Mouse (Mus musculus) CH12.LX (cell line): ENCODE measurements at regions not wholly inside any gene's neighbourhood (a gene's known extent, or its start where the extent isn't known, plus 50 kb on each side); places are given as distances from the start of the nearest gene placed in this dataset.

ENCODE experiments used
- DNase-seq: peaks from one replicate; pipeline ENCODE4 v3.0.0-alpha.2; 2013; ENCODE audit errors: extremely low read depth
- H3K27ac ChIP-seq: 2 replicates; pipeline ENCODE4 v1.5.1; 2012; ENCODE audit warnings: low read depth, mild to moderate bottlenecking, control low read depth, moderate library complexity; ENCODE audit not compliant: insufficient read depth
- H3K27me3 ChIP-seq: replicated peaks from 2 replicates; pipeline ENCODE3; 2012; ENCODE audit warnings: inconsistent platforms
- H3K36me3 ChIP-seq, 2 experiments: replicated peaks in 1 of 2; 2 replicates each; pipeline versions ENCODE3 to v1.6.1; 2012; ENCODE audit warnings: inconsistent platforms in 1 of 2, low read length in 1 of 2, mild to moderate bottlenecking in 1 of 2, mixed read lengths in 1 of 2, moderate library complexity in 1 of 2; ENCODE audit not compliant: control insufficient read depth in 1 of 2, insufficient read depth in 1 of 2
- H3K4me1 ChIP-seq, 2 experiments: 2 replicates each; pipeline ENCODE4 v1.6.1; 2012; ENCODE audit warnings: inconsistent platforms in 1 of 2, moderate library complexity in 1 of 2; ENCODE audit not compliant: insufficient read depth in 2 of 2, control insufficient read depth in 1 of 2
- H3K4me2 ChIP-seq: 2 replicates; pipeline ENCODE4 v1.6.1; 2012; ENCODE audit warnings: low read depth, mild to moderate bottlenecking, control low read depth; ENCODE audit not compliant: poor library complexity, insufficient read depth, severe bottlenecking
- H3K4me3 ChIP-seq, 3 experiments: fragments of 150-350 bp in 1 of 3; sonication (generic) in 1 of 3; replicated peaks in 1 of 3; 2 replicates each; pipeline versions ENCODE3 to v1.5.1; 2011 to 2012; ENCODE audit warnings: low read depth in 2 of 3, low read length in 2 of 3, mild to moderate bottlenecking in 2 of 3, moderate library complexity in 2 of 3, control low read depth in 1 of 3, improper control_type of control experiment in 1 of 3, inconsistent platforms in 1 of 3, mixed read lengths in 1 of 3; ENCODE audit not compliant: poor library complexity in 1 of 3
- H3K79me2 ChIP-seq: replicated peaks from 2 replicates; pipeline ENCODE4 v1.6.1; 2012; ENCODE audit warnings: mild to moderate bottlenecking, moderate library complexity; ENCODE audit not compliant: control insufficient read depth, poor library complexity, insufficient read depth, severe bottlenecking; ENCODE audit errors: extremely low read depth
- H3K9ac ChIP-seq: 2 replicates; pipeline ENCODE4 v1.6.1; 2012; ENCODE audit warnings: low read depth, mild to moderate bottlenecking, control low read depth, moderate library complexity; ENCODE audit not compliant: insufficient read depth
- H3K9me3 ChIP-seq: replicated peaks from 2 replicates; pipeline ENCODE3; 2012; ENCODE audit warnings: low read length, inconsistent platforms, mixed read lengths
- CHD2 ChIP-seq: IDR thresholded peaks from 2 replicates; pipeline ENCODE4 v1.6.1; 2011; ENCODE audit warnings: low read length, improper control_type of control experiment
- E2F4 ChIP-seq: IDR thresholded peaks from 2 replicates; pipeline ENCODE4 v1.6.1; 2011; ENCODE audit warnings: low read depth, low read length, improper control_type of control experiment; ENCODE audit not compliant: insufficient replicate concordance
- ELF1 ChIP-seq: IDR thresholded peaks from 2 replicates; pipeline ENCODE4 v1.6.1; 2014; ENCODE audit warnings: low read depth, mild to moderate bottlenecking, inconsistent platforms, low read length, improper control_type of control experiment
- GABPA ChIP-seq: IDR thresholded peaks from 2 replicates; pipeline ENCODE4 v1.6.1; 2012; ENCODE audit warnings: low read depth, low read length, improper control_type of control experiment, inconsistent platforms; ENCODE audit not compliant: insufficient replicate concordance
- JUN ChIP-seq: IDR thresholded peaks from 2 replicates; pipeline ENCODE4 v1.6.1; 2011; ENCODE audit warnings: low read depth, mild to moderate bottlenecking, low read length, improper control_type of control experiment, moderate library complexity; ENCODE audit not compliant: insufficient read depth
- KAT2A ChIP-seq: IDR thresholded peaks from 2 replicates; pipeline ENCODE4 v1.6.1; 2012; ENCODE audit warnings: low read length, improper control_type of control experiment, inconsistent platforms; ENCODE audit not compliant: insufficient replicate concordance
- PAX5 ChIP-seq: IDR thresholded peaks from 2 replicates; pipeline ENCODE4 v1.6.1; 2012; ENCODE audit warnings: low read length, inconsistent platforms, mixed read lengths
- POLR2A ChIP-seq: IDR thresholded peaks from 2 replicates; pipeline ENCODE4 v1.6.1; 2011; ENCODE audit warnings: low read depth, mild to moderate bottlenecking, improper control_type of control experiment, low read length
- POLR2AphosphoS2 ChIP-seq: IDR thresholded peaks from 2 replicates; pipeline ENCODE4 v1.6.1; 2011; ENCODE audit warnings: low read depth, low read length, improper control_type of control experiment
- RCOR1 ChIP-seq: conservative IDR thresholded peaks from 2 replicates; pipeline ENCODE4 v1.6.1; 2012; ENCODE audit warnings: low read depth, mild to moderate bottlenecking, inconsistent platforms, low read length, improper control_type of control experiment
- SIN3A ChIP-seq: IDR thresholded peaks from 2 replicates; pipeline ENCODE4 v1.6.1; 2012; ENCODE audit warnings: low read length, improper control_type of control experiment, inconsistent platforms
- TCF12 ChIP-seq: IDR thresholded peaks from 2 replicates; pipeline ENCODE4 v1.6.1; 2014; ENCODE audit warnings: low read depth, mild to moderate bottlenecking, inconsistent platforms, low read length, improper control_type of control experiment
- UBTF ChIP-seq: IDR thresholded peaks from 2 replicates; pipeline ENCODE4 v1.6.1; 2012; ENCODE audit warnings: low read depth, mild to moderate bottlenecking, inconsistent platforms, low read length, improper control_type of control experiment, moderate library complexity
- USF2 ChIP-seq: conservative IDR thresholded peaks from 2 replicates; pipeline ENCODE4 v1.6.1; 2011; ENCODE audit warnings: low read depth, low read length, improper control_type of control experiment
- ZC3H11A ChIP-seq: IDR thresholded peaks from 2 replicates; pipeline ENCODE4 v1.6.1; 2012; ENCODE audit warnings: low read depth, mild to moderate bottlenecking, inconsistent platforms, low read length, improper control_type of control experiment
- ZKSCAN1 ChIP-seq: IDR thresholded peaks from 2 replicates; pipeline ENCODE4 v1.6.1; 2012; ENCODE audit warnings: low read depth, inconsistent platforms, low read length, improper control_type of control experiment, borderline replicate concordance
- ZMIZ1 ChIP-seq: IDR thresholded peaks from 2 replicates; pipeline ENCODE4 v1.6.1; 2012; ENCODE audit warnings: low read depth, mild to moderate bottlenecking, inconsistent platforms, low read length, improper control_type of control experiment
- ZNF384 ChIP-seq: IDR thresholded peaks from 2 replicates; pipeline ENCODE4 v1.6.1; 2012; ENCODE audit warnings: low read depth, low read length, improper control_type of control experiment, inconsistent platforms
- dilution Hi-C: fragments of 300-500 bp; cut with MboI; formaldehyde crosslinking; loops from 2 replicates; pipeline ENCODE4 v1.14.3; 2020; ENCODE audit warnings: low sequenced_read_pairs; ENCODE audit not compliant: extremely low pct_unique_long_range_greater_than_20kb, extremely low pct_ligation_motif_present
- in situ Hi-C: fragments of 300-500 bp; cut with MboI; formaldehyde crosslinking; loops from 3 replicates; pipeline ENCODE4 v1.14.3; 2019; ENCODE audit warnings: low sequenced_read_pairs, low pct_ligation_motif_present, low pct_unique_long_range_greater_than_20kb, mixed read lengths

DNA sequence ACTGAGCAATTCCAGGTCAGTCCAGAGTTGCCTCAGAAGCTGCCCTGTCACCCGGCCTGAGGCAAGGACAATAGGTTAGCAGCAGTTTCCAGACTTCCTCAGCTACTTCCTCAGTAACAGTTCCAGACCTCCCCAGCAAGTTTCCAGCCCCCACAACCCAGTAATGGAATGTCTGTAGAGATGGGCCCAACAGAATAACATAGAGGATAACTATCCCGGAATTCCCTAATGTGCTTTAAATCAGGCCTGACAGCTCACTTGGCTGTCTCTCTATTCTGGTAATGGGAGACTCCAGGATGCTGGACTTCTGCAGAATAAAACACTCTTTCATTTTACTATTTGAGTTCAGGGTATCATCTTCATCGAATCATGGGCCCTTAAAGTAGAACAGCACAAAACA lies 268.4 kb upstream of the Tsc22d2 start:
- dilution Hi-C loops (no loop called here), in situ Hi-C loops (no loop called here)
- Histone ChIP-seq H3K9ac (no peak overlapping the region), H3K9me3 (no peaks in the 10 kb centered on the region), H3K79me2 (no peaks in the 10 kb centered on the region), H3K4me1 (no peaks in the 10 kb centered on the region), H3K36me3 (no peaks in the 10 kb centered on the region), H3K27ac (no peak overlapping the region), H3K4me2 (no peak overlapping the region), H3K27me3 (no peaks in the 10 kb centered on the region), H3K4me3 (no peak overlapping the region)
- DNase-seq = no peak
- TF ChIP-seq PAX5 (no peak), ZMIZ1 (no peak), E2F4 (no peak), ZKSCAN1 (no peak), POLR2AphosphoS2 (no peak)

DNA sequence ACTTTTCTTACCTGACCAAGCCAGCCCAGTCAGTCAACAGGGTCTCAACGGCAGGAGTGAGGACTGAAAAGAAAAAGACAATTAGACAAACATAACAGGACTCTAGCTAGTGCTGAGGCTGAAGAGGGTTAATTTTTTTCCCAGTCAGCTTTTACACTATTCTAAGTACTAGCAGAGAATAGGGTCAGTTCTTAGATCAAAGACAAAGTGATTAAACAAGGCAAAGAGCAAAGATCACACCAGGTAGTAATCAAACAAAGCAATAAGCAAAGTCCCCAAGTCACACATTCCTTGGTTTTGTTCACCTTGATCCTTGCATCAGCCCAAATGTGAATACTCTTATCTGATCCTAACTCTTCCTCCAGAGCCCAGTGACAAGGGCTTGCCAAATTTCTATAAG lies 267.8 kb upstream of the Tsc22d2 start:
- Histone ChIP-seq H3K4me3 (no peak overlapping the region), H3K9ac (no peak overlapping the region), H3K9me3 (no peaks in the 10 kb centered on the region), H3K27me3 (no peaks in the 10 kb centered on the region), H3K4me1 (no peaks in the 10 kb centered on the region), H3K27ac (no peak overlapping the region), H3K36me3 (no peaks in the 10 kb centered on the region), H3K4me2 (no peak overlapping the region), H3K79me2 (no peaks in the 10 kb centered on the region)
- TF ChIP-seq RCOR1 (no peak), JUN (no peak), ZNF384 (no peak), KAT2A (no peak), SIN3A (no peak), CHD2 (no peak), ZMIZ1 (no peak), TCF12 (no peak), UBTF (no peak), ELF1 (no peak), USF2 (no peak), POLR2A (no peak), ZC3H11A (no peak), GABPA (no peak)
- dilution Hi-C loops = no loop called here
- DNase-seq = no peak
- in situ Hi-C loops = no loop called here
